Mouse (Mus musculus) neutrophil, adult 5-6 weeks (primary cell): Measurements from ENCODE around the gene Disp1. TPM values are rescaled to one million over a fixed set of nuclear protein-coding genes. Genes with fewer than 3 reads are reported as not detected.

Experiments
- total RNA-seq: library from RNA; stranded (forward); fragments of 200-1000 nt; gene quantifications from 2 replicates; pipeline ENCODE4 v1.2.3, GENCODE M21; 2017

The Disp1 gene
- total RNA-seq, 1 experiment from 2014 or later, result 9.5 TPM

Other genes starting within 250 kb of the Disp1 start
- 123 and 137 TPM in 2 replicates for gene Aida, start 75.1 kb upstream of the Disp1 start, total RNA-seq
- gene Brox, start 75.7 kb upstream of the Disp1 start, total RNA-seq, result 92.2 and 98.3 TPM in 2 replicates
- 179 and 182 TPM in 2 replicates for gene Mia3, start 148.0 kb upstream of the Disp1 start, total RNA-seq
- gene Taf1a, start 167.5 kb upstream of the Disp1 start, total RNA-seq, result 35.4 and 50.0 TPM in 2 replicates
- gene Hhipl2, start 196.7 kb upstream of the Disp1 start, total RNA-seq, result 0.23 and 0.37 TPM in 2 replicates